Mouse (Mus musculus) forebrain, embryonic 16.5 days (tissue): ENCODE measurements around the gene Jpt1. TPM values are rescaled to one million over a fixed set of nuclear protein-coding genes. Genes with fewer than 3 reads are reported as not detected.

Source experiments
- ATAC-seq: fragments of 200-750 bp; cut with Nextera tagmentation; 2 replicates; pipeline ENCODE4 v1.8.0; 2017; ENCODE audit warnings: mild to moderate bottlenecking, moderate library complexity
- H3K27ac ChIP-seq: fragments of 300-500 bp; sonication (generic); 2 replicates; pipeline ENCODE4 v1.5.1; 2014; ENCODE audit warnings: low read length, control low read depth
- H3K27me3 ChIP-seq: fragments of 300-500 bp; sonication (generic); replicated peaks from 2 replicates; pipeline ENCODE4 v1.6.1; 2014; ENCODE audit warnings: low read length; ENCODE audit not compliant: control insufficient read depth, insufficient read depth
- H3K36me3 ChIP-seq: fragments of 300-500 bp; sonication (generic); 2 replicates; pipeline ENCODE4 v1.6.1; 2014; ENCODE audit not compliant: control insufficient read depth, insufficient read depth
- H3K4me1 ChIP-seq: fragments of 300-500 bp; sonication (generic); replicated peaks from 2 replicates; pipeline ENCODE4 v1.6.1; 2014; ENCODE audit warnings: low read length; ENCODE audit not compliant: control insufficient read depth, insufficient read depth
- H3K4me2 ChIP-seq: fragments of 300-500 bp; sonication (generic); 2 replicates; pipeline ENCODE4 v1.6.1; 2014; ENCODE audit warnings: mild to moderate bottlenecking, low read length, control low read depth
- H3K4me3 ChIP-seq: fragments of 300-500 bp; sonication (generic); replicated peaks from 2 replicates; pipeline ENCODE4 v1.5.1; 2014; ENCODE audit warnings: mild to moderate bottlenecking, low read length, control low read depth
- H3K9ac ChIP-seq: fragments of 300-500 bp; sonication (generic); replicated peaks from 2 replicates; pipeline ENCODE4 v1.6.1; 2014; ENCODE audit warnings: low read depth, low read length, control low read depth
- H3K9me3 ChIP-seq: fragments of 300-500 bp; sonication (generic); 2 replicates; pipeline ENCODE4 v1.6.1; 2016; ENCODE audit warnings: low read length; ENCODE audit not compliant: control insufficient read depth
- WGBS: fragments of 180-500 bp; shearing (Covaris S2); extraction: QIAGEN DNeasy Blood & Tissue Kit; methylation state at CpG from one replicate; pipeline ENCODE4 v1.1.7; 2014; 5-methylcytosine and 5-hydroxymethylcytosine counted together
- polyA plus RNA-seq: library from polyadenylated mRNA; unstranded; fragments of >200 nt; fragmentation: Nextera tagmentation; extraction: Ambion mirVana; gene quantifications from 2 replicates; pipeline ENCODE4 v1.2.1, GENCODE M21; 2015

Jpt1 gene
- polyA plus RNA-seq, result 1,959 and 1,981 TPM in 2 replicates

- peak; percentile 98 for ATAC-seq
- H3K27ac ChIP-seq, result peak within 1 kb of the TSS; percentile 90
- peaks cover 27% of the 10 kb centered on the region for H3K4me1 ChIP-seq
- no peaks in the 10 kb centered on the region for H3K9me3 ChIP-seq
- H3K4me2 ChIP-seq, result peak within 1 kb of the TSS; percentile 86
- no peaks in the 10 kb centered on the region for H3K27me3 ChIP-seq
- H3K9ac ChIP-seq, result peak within 1 kb of the TSS; percentile 97
- no peaks in the 10 kb centered on the region for H3K36me3 ChIP-seq
- 0% methylated on average over 24 of the region's 24 CpGs for WGBS
- H3K4me3 ChIP-seq, result peak within 1 kb of the TSS; percentile 81
These were observed at the start of gene Jpt1 for GRCm38 (mm10) chr11:115514238-115514663. Gene Jpt1 (minus strand): TSS chr11:115514387.

GRCm38 (mm10) chr11:115563406-115563805, 49.2 kb upstream of the Jpt1 start:
- no peak for ATAC-seq
- WGBS, result 53% methylated on average over 4 of the region's 4 CpGs
- Histone ChIP-seq H3K27ac (no peak overlapping the region), H3K4me2 (peak overlapping the region; percentile 97), H3K4me3 (peak overlapping the region; percentile 70), H3K36me3 (peaks cover 9% of the 10 kb centered on the region), H3K9ac (peak overlapping the region; percentile 76), H3K9me3 (no peaks in the 10 kb centered on the region), H3K4me1 (peaks cover 14% of the 10 kb centered on the region), H3K27me3 (no peaks in the 10 kb centered on the region)

GRCm38 (mm10) chr11:115555717-115556116, 41.5 kb upstream of the Jpt1 start:
- no peaks in the 10 kb centered on the region for H3K36me3 ChIP-seq
- no peak for ATAC-seq
- 83% methylated on average over 17 of the region's 17 CpGs for WGBS

GRCm38 (mm10) chr11:115552783-115553182, 38.6 kb upstream of the Jpt1 start:
- no peaks in the 10 kb centered on the region for H3K36me3 ChIP-seq
- H3K9me3 ChIP-seq, result no peaks in the 10 kb centered on the region
- H3K4me2 ChIP-seq, result no peak overlapping the region
- no peaks in the 10 kb centered on the region for H3K4me1 ChIP-seq
- H3K27ac ChIP-seq, result no peak overlapping the region
- no peak for ATAC-seq
- 59% methylated on average over 4 of the region's 4 CpGs for WGBS
- H3K27me3 ChIP-seq, result no peaks in the 10 kb centered on the region
- no peak overlapping the region for H3K9ac ChIP-seq
- H3K4me3 ChIP-seq, result no peak overlapping the region

More at GRCm38 (mm10) chr11:115555717-115556116, 41.5 kb upstream of the Jpt1 start:
- H3K4me1 ChIP-seq, result no peaks in the 10 kb centered on the region
- H3K4me2 ChIP-seq, result no peak overlapping the region
- no peaks in the 10 kb centered on the region for H3K27me3 ChIP-seq
- no peaks in the 10 kb centered on the region for H3K9me3 ChIP-seq
- no peak overlapping the region for H3K27ac ChIP-seq
- H3K9ac ChIP-seq, result no peak overlapping the region
- no peak overlapping the region for H3K4me3 ChIP-seq

GRCm38 (mm10) chr11:115543571-115543970, 29.4 kb upstream of the Jpt1 start:
- H3K4me1 ChIP-seq, result no peaks in the 10 kb centered on the region
- ATAC-seq, result no peak
- H3K4me3 ChIP-seq, result no peak overlapping the region
- H3K9me3 ChIP-seq, result no peaks in the 10 kb centered on the region
- H3K4me2 ChIP-seq, result no peak overlapping the region
- H3K27me3 ChIP-seq, result peaks cover 6% of the 10 kb centered on the region
- WGBS, result 84% methylated on average over 4 of the region's 4 CpGs
- H3K27ac ChIP-seq, result no peak overlapping the region
- no peaks in the 10 kb centered on the region for H3K36me3 ChIP-seq
- H3K9ac ChIP-seq, result no peak overlapping the region

GRCm38 (mm10) chr11:115538045-115538444, 23.9 kb upstream of the Jpt1 start:
- H3K9me3 ChIP-seq, result no peaks in the 10 kb centered on the region
- WGBS, result 71% methylated on average over 2 of the region's 2 CpGs
- no peak for ATAC-seq
- H3K4me3 ChIP-seq, result no peak overlapping the region
- no peak overlapping the region for H3K27ac ChIP-seq
- H3K4me2 ChIP-seq, result no peak overlapping the region
- peaks cover 15% of the 10 kb centered on the region for H3K4me1 ChIP-seq
- H3K9ac ChIP-seq, result no peak overlapping the region
- H3K27me3 ChIP-seq, result no peaks in the 10 kb centered on the region; the same call in 1 of the 2 replicates
- H3K36me3 ChIP-seq, result peaks cover 9% of the 10 kb centered on the region

- Histone ChIP-seq H3K27ac (peak overlapping the region; percentile 99), H3K9me3 (no peaks in the 10 kb centered on the region), H3K4me2 (peak overlapping the region; percentile 60), H3K9ac (peak overlapping the region; percentile 60), H3K4me3 (peak overlapping the region; percentile 92), H3K27me3 (no peaks in the 10 kb centered on the region), H3K36me3 (peaks cover 11% of the 10 kb centered on the region), H3K4me1 (peaks cover 15% of the 10 kb centered on the region)
- WGBS, result 86% methylated on average over 10 of the region's 10 CpGs
- ATAC-seq, result no peak
These were observed 22.8 kb upstream of the Jpt1 start for GRCm38 (mm10) chr11:115536856-115537568.

- ATAC-seq, result peak; percentile 92
- H3K4me2 ChIP-seq, result peak within 1 kb of the TSS; percentile 89
- H3K36me3 ChIP-seq, result peaks cover 16% of the 10 kb centered on the region
- peaks cover 17% of the 10 kb centered on the region for H3K4me1 ChIP-seq
- peak within 1 kb of the TSS; percentile 92 for H3K4me3 ChIP-seq
- no peaks in the 10 kb centered on the region for H3K27me3 ChIP-seq
- WGBS, result 2% methylated on average over 33 of the region's 70 CpGs
- H3K9ac ChIP-seq, result peak within 1 kb of the TSS; percentile 92
- H3K9me3 ChIP-seq, result no peaks in the 10 kb centered on the region
- peak within 1 kb of the TSS; percentile 99 for H3K27ac ChIP-seq
These were observed 22.0 kb upstream of the Jpt1 start, which contains the start of gene Sumo2 for GRCm38 (mm10) chr11:115536038-115536681. Gene Sumo2 (minus strand): TSS chr11:115536276.

- 1% methylated on average over 50 of the region's 84 CpGs for WGBS
- Histone ChIP-seq H3K9ac (peak overlapping the region; percentile 92), H3K4me3 (peak overlapping the region; percentile 92), H3K9me3 (no peaks in the 10 kb centered on the region), H3K4me1 (peaks cover 17% of the 10 kb centered on the region), H3K36me3 (peaks cover 17% of the 10 kb centered on the region), H3K27ac (peak overlapping the region; percentile 99), H3K27me3 (no peaks in the 10 kb centered on the region), H3K4me2 (peak overlapping the region; percentile 89)
- peak; percentile 84 for ATAC-seq
These were observed 21.3 kb upstream of the Jpt1 start for GRCm38 (mm10) chr11:115535401-115536037.
